Mouse (Mus musculus) heart, postnatal 4 days (tissue): ENCODE results near the gene Serpinb9. TPM values are rescaled to one million over a fixed set of nuclear protein-coding genes. Genes with fewer than 3 reads are reported as not detected.
"Not testable (repeated sequence)": the region's sequence is repeated elsewhere in the genome, so short reads cannot be mapped to it uniquely, and the experiment has no call there.

Experiments used
- DNase-seq: peaks from one replicate; pipeline ENCODE4 v3.0.0; 2021
- total RNA-seq, 2 experiments: library from RNA; stranded (reverse); gene quantifications; 2 replicates each; pipeline ENCODE4 v1.2.3; 2021

Gene Serpinb9
- total RNA-seq, 2 experiments from 2014 or later = 6.8 TPM

DNA sequence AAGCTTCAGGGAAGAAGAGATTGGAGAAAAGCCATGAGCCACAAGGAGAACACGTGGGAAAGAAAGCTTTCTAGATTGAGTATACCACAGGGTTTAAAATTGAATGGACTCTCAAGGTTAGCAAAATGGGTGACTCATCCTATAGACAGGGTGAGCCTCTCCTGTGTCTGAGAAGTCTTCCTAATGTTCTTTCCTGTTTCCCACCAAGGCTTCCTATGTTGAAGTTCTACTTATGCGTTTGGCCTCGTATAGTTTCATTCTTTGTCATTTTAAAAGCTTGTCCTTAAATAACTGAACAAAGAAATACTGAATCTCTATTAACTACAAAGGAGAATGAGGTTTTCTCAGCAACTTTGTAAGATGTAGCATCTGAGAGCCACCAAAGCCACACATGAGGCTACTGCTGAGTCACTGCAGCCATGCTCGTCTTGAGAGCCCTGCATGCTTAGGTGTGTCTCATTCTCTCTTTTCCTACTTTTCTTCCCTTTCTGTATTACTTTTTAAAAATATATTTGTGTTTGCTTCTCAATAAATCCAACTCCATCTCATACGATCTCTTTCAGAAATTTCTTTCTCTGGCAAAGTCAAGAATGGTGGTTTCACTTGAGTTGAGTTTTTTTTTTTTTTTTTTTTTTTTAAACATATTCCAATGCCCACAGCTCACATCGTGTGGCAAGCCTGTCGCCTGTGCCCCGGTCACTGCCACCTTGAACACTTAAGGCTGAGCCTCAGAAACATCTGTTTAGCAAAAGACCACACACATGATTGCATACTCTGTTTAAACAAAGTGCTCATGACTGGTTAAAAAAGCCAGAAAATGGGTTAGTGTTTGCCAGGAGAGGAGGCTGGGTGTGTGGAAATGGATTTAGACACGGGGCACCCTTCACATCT is 718 bp downstream of the Serpinb9 start:
- DNase-seq = no peak

DNA sequence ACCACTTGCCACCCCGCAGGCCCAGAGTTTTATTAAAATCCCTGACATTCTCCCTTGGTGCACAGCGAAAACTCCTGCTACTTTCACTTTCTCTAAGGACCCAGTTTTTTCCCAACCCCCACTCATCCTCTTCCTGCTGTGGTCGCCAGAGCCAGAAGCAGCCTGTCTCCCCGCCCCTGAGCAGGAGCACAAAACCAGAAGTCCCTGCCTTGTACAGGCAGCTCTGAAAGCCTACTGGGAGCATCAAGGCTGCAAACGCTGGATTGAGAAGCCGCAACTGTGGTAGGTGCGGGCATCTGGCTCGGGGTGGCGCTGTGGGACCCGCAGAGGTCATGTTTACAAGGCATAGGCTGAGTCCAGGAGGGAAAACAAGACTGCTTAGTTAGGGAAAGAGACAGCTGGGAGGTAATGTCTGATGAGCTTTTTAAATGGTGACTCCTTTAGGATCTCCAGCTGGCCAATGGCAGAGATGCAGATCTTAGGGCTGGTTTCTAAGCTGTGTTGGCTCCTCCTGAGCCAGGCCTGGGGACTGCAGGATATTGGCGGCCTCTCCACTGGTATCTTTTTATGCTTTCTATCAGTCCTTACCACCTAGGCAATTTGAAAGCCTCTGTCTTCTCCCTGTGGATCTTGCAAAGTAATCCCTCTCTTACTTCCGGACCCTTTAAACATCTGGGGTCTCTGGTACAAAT is 1.5 kb downstream of the Serpinb9 start:
- DNase-seq = peak; percentile 92

DNA sequence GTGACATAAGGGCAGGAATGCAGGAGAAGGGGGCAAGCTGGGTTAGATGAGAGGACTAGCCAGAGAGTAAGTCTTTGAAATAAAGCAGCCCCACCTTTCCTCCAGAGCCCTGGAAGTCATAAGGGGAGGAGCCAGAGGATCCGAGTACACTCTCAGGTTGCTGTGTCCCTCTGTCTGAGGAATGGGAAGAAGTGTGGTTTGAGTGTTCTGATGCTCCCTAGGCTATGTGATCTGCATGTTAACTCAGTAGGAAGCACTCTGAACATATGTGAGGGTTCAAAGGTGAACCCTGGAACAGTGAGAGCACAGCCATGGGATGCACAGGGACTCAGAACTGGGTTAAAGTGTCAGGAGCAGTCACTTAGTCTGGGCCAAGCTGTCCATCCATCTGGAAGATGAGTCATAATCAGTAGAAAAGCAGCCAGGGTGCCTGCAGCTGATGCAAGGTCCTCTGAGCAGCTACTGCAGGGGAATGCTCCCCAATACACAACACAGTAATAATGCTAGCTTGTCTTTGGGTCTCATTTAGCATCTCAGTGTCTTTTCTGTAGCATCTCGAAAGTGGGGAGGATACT is 2.5 kb downstream of the Serpinb9 start:
- DNase-seq = no peak

DNA sequence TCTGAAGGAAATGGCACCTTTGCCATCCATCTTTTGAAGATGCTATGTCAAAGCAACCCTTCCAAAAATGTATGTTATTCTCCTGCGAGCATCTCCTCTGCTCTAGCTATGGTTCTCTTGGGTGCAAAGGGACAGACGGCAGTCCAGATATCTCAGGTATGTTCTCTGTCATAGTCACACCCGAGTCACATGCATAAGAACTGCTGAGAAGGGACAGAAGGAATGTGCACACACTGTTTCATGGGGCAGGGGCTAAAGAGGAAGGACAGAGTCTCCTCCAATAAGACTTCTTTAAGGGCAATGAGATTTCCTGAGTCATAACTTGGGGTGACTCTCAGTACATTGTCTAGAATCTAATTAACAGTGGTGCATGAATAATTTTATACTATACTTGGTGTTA is 3.5 kb downstream of the Serpinb9 start:
- no peak for DNase-seq

DNA sequence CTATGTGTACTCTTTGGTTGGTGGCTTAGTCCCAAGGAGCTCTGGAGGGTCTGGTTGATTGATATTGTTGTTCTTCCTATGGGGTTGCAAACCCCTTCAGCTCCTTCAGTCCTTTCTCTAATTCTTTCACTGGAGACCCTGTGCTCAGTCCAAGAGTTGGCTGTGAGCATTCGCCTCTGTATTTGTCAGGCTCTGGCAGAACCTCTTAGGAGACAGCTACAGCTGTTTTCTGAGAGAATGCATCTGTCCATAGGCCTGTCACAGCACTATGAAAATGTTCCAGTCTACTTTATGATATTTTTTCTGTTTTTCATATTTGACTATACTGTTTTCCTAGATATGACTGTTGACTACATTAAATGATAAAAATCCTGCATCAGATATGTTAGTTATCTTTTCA is 9.3 kb downstream of the Serpinb9 start:
- DNase-seq = no peak

DNA sequence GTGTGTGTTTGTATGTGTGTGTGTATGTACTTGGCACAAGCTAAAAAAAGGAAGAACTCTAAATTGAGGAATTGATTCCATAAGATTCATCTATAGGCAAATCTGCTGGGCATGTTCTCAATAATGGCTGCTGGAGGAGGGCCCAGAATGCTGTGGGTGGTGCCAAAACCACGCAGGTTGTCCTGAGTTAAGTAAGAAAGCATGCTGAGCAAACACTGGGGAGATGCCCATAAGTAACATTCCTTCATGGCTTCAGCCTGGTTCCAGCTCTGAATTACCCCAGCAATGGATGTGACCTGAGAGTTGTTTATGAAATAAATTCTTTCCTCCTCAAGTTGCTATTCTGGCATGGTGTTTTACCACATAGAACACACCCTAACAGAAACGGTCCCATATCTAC is 10.2 kb downstream of the Serpinb9 start:
- no peak for DNase-seq

DNA sequence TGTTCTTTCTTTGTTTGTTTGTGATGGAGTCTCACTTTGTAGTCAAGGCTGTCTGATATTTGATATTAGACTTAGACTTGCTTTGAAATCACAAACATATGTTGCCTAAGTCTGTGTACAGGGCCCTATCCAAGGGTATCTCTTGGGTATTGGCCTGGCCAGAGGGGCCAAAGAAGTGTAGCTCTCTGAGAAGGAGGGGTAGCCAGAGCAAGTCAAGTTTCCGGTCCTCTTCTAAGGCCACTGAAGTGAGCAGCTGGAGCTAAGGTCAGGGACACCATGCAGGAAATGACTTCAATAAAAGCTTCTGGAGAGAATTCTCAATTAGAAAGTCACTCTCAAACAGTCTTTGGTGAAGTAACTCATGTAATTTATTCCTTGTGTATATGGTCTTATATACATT is 19.3 kb downstream of the Serpinb9 start:
- DNase-seq = no peak

DNA sequence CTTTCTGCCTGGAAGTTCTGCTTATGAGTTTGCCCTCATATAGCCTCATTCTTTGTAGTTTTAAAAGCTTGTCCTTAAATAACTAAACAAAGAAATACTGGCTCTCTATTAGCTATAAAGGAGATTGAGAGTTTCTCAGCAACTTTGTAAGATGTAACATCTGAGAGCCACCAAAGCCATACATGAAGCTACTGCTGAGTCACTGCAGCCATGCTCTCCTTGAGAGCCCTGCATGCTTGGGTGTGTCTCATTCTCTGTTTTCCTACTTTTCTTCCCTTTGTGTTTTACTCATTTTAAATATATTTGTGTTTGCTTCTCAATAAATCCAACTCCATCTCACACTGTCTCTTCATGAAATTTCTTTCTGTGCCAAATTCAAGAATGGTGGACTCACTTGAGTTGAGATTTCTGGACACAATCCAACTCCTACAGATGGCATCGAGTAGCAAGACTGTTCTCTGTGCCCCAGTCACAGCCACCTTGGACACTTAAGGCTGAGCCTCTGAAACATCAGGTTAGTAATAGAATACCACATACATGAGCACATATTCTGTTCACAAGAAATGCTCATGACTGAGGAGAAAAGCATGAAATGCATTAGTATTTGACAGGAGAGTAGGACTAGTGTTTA is 23.5 kb downstream of the Serpinb9 start:
- no peak for DNase-seq

DNA sequence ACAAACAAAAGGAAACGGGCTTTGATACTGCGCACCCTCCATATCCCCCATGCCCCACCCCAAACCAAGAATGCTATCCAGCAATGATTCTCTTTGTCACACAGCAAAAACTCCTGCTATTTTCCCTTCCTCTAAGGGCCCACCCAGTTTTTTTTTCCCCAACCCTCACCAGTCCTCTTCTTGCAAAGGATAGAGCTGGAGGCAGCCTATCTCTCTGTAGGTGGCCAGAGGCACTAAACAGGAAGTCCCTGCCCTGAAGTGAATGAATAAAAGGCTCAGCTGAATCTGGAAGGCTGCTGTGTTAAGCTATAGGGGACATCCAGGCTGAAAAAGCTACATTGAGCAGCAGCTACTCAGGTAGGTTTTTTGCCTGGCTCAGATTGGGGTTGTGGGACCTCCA is 24.2 kb downstream of the Serpinb9 start, which contains the start of gene Serpinb9b:
Gene Serpinb9b, plus strand, starts transcription at position 173 of the 400 bp plus-strand sequence.
- no peak for DNase-seq

DNA sequence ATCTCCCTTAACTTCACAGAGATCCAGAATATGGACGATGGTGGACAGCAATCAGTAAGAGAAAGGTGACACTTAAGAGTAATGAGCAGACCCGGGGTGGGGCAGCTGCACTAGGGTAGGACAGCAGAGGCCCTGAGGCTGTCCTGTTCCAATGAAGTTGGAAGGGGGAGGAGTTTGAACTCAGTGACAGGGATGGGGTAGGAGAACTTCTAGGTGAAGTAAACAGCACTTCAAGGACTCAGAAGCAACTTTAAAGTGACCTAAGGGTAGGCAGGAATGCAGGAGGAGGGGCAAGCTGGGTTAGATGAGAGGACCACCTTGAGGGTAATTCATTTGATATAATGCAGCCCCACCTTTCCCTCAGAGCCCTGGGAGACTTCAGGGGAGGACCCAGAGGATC is 25.1 kb downstream of the Serpinb9 start:
- no peak for DNase-seq

DNA sequence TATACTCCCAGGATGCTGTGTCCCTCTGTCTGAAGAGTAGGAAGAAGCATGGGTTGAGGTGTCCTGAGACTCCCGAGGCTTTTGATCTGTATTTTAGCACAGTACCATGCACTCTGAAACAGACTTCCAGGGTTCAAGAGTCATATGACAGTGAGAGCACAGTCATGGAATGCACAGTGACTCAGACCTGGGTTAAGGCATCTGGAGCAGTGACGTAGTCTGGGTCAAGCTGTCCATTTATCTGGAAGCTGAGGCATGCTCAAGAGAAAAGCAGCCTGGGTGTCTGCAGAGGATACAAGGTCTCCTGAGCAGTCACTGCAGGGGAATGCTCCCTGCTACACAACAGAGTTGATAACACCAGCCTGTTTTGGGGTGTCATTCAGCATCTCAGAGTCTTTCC is 25.5 kb downstream of the Serpinb9 start:
- DNase-seq = no peak

DNA sequence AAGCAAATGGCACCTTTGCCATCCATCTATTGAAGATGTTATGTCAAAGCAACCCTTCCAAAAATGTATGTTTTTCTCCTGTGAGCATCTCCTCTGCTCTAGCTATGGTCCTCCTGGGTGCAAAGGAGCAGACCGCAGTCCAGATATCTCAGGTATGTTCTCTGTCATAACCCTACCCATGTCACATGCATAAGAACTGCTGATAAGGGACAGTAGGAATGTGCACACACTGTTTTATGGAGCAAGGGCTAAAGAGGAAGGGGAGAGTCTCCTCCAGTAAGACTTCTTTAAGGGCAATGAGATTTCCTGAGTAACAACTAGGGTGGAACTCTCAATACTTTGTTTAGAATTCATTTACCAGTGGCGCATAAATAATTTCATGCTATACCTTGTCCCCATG is 26.4 kb downstream of the Serpinb9 start:
- DNase-seq = not testable (repeated sequence)

DNA sequence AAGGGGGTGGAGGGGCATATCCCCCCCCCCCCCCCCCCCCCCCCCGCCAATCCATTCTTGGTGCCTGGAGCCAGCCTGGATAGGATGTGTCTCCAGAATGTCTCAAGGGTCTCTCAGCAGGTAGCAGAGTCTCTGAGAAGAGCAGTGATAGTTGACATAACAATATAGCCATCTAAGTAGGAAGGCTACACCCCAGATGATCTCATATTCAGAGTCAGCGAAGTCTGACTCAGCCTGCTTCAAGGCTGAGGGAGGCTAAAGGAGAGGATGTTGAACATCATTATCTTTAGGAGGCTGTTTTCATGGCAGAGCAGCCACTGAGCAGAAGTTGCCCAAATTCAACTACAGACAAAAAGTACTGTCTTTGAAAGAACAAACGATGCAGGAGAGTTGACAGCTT is 27.2 kb downstream of the Serpinb9 start:
- no peak for DNase-seq

DNA sequence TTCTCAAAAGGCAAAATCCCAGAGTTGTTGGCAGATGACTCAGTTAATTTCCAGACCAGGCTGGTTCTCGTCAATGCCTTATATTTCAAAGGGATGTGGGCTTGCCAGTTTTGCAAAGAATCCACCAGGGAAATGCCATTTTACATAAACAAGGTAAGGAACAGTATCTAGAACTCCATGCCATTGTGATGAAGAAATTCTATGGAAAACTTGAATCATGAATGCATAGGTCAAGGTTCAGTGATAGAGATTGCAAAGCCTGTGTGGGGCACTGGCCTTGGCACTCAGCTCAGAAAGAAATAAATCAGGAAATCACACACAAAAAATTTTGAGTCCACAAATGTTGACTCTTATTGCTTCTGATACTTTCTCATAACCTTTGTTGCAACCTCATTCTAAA is 32.5 kb downstream of the Serpinb9 start:
- DNase-seq = no peak

DNA sequence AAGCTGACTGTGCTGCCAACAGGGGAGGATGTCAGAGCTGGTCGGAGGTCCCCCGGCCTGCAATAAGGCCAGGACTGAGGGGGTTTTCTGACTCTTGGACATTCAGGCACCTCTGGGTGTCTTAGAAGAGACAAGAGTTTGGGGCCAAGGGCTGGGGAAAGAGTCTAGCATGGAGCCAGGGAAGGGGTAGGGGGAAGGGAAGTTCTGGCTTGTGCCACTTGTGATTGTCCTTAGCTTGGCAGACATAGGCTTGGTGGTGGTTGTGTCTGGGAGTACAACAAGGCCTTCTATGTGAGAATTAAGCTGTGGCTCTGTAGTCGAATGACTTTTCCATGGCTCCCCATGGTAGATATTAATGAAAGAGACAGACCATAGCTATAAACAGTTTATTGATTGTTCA is 40.5 kb downstream of the Serpinb9 start:
- no peak for DNase-seq

DNA sequence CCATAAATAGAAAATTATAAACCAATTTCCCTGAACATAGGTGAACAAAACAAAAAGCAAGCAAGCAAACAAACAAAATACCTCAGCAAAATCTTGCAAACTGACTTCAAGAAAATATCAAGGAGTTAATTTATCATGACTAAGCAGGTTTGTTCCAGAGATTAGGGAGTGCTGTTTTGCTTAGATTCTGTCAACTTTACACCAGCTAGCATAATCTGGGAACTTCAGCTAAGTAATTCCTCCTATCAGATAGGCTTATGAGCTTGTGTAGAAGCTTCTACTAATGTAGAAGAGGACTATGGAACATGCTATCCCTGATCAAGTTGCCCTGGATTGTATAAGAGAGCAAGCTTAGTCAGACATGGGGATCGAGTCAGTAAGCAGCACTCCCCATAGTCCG is 44.2 kb downstream of the Serpinb9 start:
- DNase-seq = no peak

DNA sequence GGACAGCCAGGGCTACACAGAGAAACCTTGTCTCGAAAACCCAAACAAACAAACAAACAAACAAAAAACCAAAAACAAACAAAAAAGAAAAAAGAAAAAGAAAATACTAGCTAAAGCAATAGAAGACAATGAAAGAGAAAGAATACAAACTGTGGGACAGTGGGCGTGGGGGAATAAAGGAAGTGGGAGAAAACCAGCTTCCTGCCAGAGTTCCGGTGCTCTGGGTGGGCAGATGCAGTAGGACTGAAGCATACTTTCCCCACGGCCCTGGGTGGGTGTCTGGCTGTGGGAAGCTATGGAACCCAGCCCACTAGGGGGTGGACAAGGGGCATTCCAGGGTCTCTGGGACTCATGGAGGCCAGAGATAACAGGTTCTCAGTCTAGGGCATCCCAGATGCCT is 45.1 kb downstream of the Serpinb9 start:
- DNase-seq = no peak

DNA sequence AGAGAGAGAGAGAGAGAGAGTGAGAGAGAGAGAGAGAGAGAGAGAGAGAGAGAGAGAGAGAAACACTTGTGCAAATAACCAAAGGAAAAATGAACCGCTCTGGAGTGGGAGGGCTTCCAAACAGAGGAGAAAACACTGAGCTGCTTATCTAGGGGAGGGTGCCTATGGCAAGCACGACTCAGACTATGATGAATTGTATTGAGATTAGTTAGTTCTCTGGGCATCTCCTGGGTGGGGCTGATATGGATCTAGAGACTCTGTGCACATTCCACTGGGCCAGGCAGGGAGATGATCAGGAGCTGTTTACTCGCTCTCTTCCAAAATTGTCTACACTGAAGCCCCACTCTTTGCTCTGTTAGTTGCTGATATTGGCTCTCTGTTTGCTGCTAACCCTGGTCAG is 48.6 kb downstream of the Serpinb9 start:
- DNase-seq = no peak

DNA sequence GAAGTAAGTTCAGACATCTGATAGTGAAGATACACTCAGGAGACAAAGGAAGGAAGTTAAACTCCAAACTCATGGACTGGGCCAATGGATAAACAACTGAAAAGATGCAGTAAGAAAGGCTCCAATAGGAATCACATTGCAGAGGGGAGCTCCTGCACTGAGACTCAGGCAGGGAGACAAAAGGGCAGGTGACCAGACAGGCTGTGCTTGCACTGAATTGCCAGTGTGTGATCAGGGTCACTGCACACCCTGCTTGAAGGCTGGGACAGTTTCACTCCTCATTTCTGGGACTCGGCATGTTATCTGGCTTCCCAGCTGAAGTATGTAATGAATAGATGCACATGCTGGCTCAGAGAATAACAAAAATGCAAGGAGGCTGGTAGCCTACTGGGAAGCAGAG is 60.0 kb downstream of the Serpinb9 start:
- no peak for DNase-seq
